Mouse (Mus musculus): Measurements from ENCODE around the gene Pqlc3. TPM values are rescaled to one million over a fixed set of nuclear protein-coding genes. Genes with fewer than 3 reads are reported as not detected.

Pqlc3 gene
- polyA plus RNA-seq, 1 experiment = 12.6 TPM

- no peak overlapping the region for H3ac ChIP-seq (ENCODE audit: control insufficient read depth, insufficient read length)
- H3K4me3 ChIP-seq = no peak overlapping the region
- H3K27me3 ChIP-seq (ENCODE audit: control insufficient read depth, insufficient read depth, insufficient read length) = no peaks in the 10 kb centered on the region
- H3K79me2 ChIP-seq (ENCODE audit: control insufficient read depth, insufficient read depth) = no peaks in the 10 kb centered on the region
- no peak overlapping the region for H3K4me2 ChIP-seq (ENCODE audit: low read depth)
- TF ChIP-seq POLR2AphosphoS2 (IDR thresholded peaks at IDR 0.05; ENCODE audit: insufficient read length, low read depth) = no peak
- no peak for TF ChIP-seq USF1 (IDR thresholded peaks at IDR 0.05; ENCODE audit: low read depth)
- no peak for TF ChIP-seq REST (IDR thresholded peaks at IDR 0.05; ENCODE audit: insufficient read depth, insufficient read length)
- TF ChIP-seq MAX (IDR thresholded peaks at IDR 0.05; ENCODE audit: low read depth) = no peak
- no peak for TF ChIP-seq CEBPB (IDR thresholded peaks at IDR 0.05; ENCODE audit: insufficient read depth, poor library complexity, severe bottlenecking)
- TF ChIP-seq MYOG (IDR thresholded peaks at IDR 0.05; ENCODE audit: control insufficient read depth in 1 of 3, insufficient read depth in 1 of 3, insufficient read length in 2 of 3, low read depth in 2 of 3) = no peak
- no peak for TF ChIP-seq TCF12 (IDR thresholded peaks at IDR 0.05; ENCODE audit: insufficient read depth, poor library complexity, severe bottlenecking)
- no peak for TF ChIP-seq MYOD1 (IDR thresholded peaks at IDR 0.05; ENCODE audit: control insufficient read depth in 1 of 3, insufficient read length in 2 of 3, low read depth in 2 of 3)
- no peak for TF ChIP-seq POLR2A (IDR thresholded peaks at IDR 0.05; ENCODE audit: insufficient read length, low read depth)
- no peak for TF ChIP-seq TCF3 (IDR thresholded peaks at IDR 0.05; ENCODE audit: insufficient read length, low read depth)
- no peak for TF ChIP-seq E2F4 (IDR thresholded peaks at IDR 0.05; ENCODE audit: insufficient read depth)
- no peak for TF ChIP-seq SRF (IDR thresholded peaks at IDR 0.05; ENCODE audit: control insufficient read depth, insufficient read length, low read depth)
- H3K36me3 ChIP-seq (ENCODE audit: control insufficient read depth, insufficient read depth) = no peaks in the 10 kb centered on the region
Measured at GRCm38 (mm10) chr12:17035128-17035527, 34.9 kb upstream of the Pqlc3 start.

GRCm38 (mm10) chr12:17034671-17035070 lies 34.5 kb upstream of the Pqlc3 start:
- H3K36me3 ChIP-seq (ENCODE audit: control insufficient read depth, insufficient read depth) = no peaks in the 10 kb centered on the region
- H3K4me2 ChIP-seq (ENCODE audit: low read depth) = peak overlapping the region; percentile 79
- TF ChIP-seq TCF12 (IDR thresholded peaks at IDR 0.05; ENCODE audit: insufficient read depth, poor library complexity, severe bottlenecking) (no peak), E2F4 (IDR thresholded peaks at IDR 0.05; ENCODE audit: insufficient read depth) (no peak), USF1 (IDR thresholded peaks at IDR 0.05; ENCODE audit: low read depth) (no peak), MAX (IDR thresholded peaks at IDR 0.05; ENCODE audit: low read depth) (no peak), REST (IDR thresholded peaks at IDR 0.05; ENCODE audit: insufficient read depth, insufficient read length) (no peak), POLR2A (IDR thresholded peaks at IDR 0.05; ENCODE audit: insufficient read length, low read depth) (no peak), SRF (IDR thresholded peaks at IDR 0.05; ENCODE audit: control insufficient read depth, insufficient read length, low read depth) (no peak), MYOD1 (IDR thresholded peaks at IDR 0.05; ENCODE audit: control insufficient read depth in 1 of 3, insufficient read length in 2 of 3, low read depth in 2 of 3) (no peak), CEBPB (IDR thresholded peaks at IDR 0.05; ENCODE audit: insufficient read depth, poor library complexity, severe bottlenecking) (no peak), POLR2AphosphoS2 (IDR thresholded peaks at IDR 0.05; ENCODE audit: insufficient read length, low read depth) (no peak), TCF3 (IDR thresholded peaks at IDR 0.05; ENCODE audit: insufficient read length, low read depth) (no peak), MYOG (IDR thresholded peaks at IDR 0.05; ENCODE audit: control insufficient read depth in 1 of 3, insufficient read depth in 1 of 3, insufficient read length in 2 of 3, low read depth in 2 of 3) (no peak)
- no peaks in the 10 kb centered on the region for H3K79me2 ChIP-seq (ENCODE audit: control insufficient read depth, insufficient read depth)
- H3K27me3 ChIP-seq (ENCODE audit: control insufficient read depth, insufficient read depth, insufficient read length) = no peaks in the 10 kb centered on the region
- H3ac ChIP-seq (ENCODE audit: control insufficient read depth, insufficient read length) = no peak overlapping the region
- no peak overlapping the region for H3K4me3 ChIP-seq

GRCm38 (mm10) chr12:17033464-17033841 lies 33.2 kb upstream of the Pqlc3 start:
- TF ChIP-seq TCF3 (IDR thresholded peaks at IDR 0.05; ENCODE audit: insufficient read length, low read depth) = no peak
- TF ChIP-seq MAX (IDR thresholded peaks at IDR 0.05; ENCODE audit: low read depth) = no peak
- no peak for TF ChIP-seq E2F4 (IDR thresholded peaks at IDR 0.05; ENCODE audit: insufficient read depth)
- TF ChIP-seq CEBPB (IDR thresholded peaks at IDR 0.05; ENCODE audit: insufficient read depth, poor library complexity, severe bottlenecking) = no peak
- TF ChIP-seq USF1 (IDR thresholded peaks at IDR 0.05; ENCODE audit: low read depth) = no peak
- peak in 1 of 3 experiments; percentile 48 for TF ChIP-seq MYOG (IDR thresholded peaks at IDR 0.05; ENCODE audit: control insufficient read depth in 1 of 3, insufficient read depth in 1 of 3, insufficient read length in 2 of 3, low read depth in 2 of 3)
- no peak for TF ChIP-seq SRF (IDR thresholded peaks at IDR 0.05; ENCODE audit: control insufficient read depth, insufficient read length, low read depth)
- peak; percentile 81 for TF ChIP-seq POLR2AphosphoS2 (IDR thresholded peaks at IDR 0.05; ENCODE audit: insufficient read length, low read depth)
- no peak for TF ChIP-seq REST (IDR thresholded peaks at IDR 0.05; ENCODE audit: insufficient read depth, insufficient read length)
- TF ChIP-seq MYOD1 (IDR thresholded peaks at IDR 0.05; ENCODE audit: control insufficient read depth in 1 of 3, insufficient read length in 2 of 3, low read depth in 2 of 3) = peak in 1 of 3 experiments; percentile 6
- TF ChIP-seq POLR2A (IDR thresholded peaks at IDR 0.05; ENCODE audit: insufficient read length, low read depth) = peak; percentile 87
- TF ChIP-seq TCF12 (IDR thresholded peaks at IDR 0.05; ENCODE audit: insufficient read depth, poor library complexity, severe bottlenecking) = no peak
- Histone ChIP-seq H3K4me2 (ENCODE audit: low read depth) (peak overlapping the region; percentile 79), H3K4me3 (peak overlapping the region; percentile 14)

GRCm38 (mm10) chr12:17032694-17033463 lies 32.7 kb upstream of the Pqlc3 start:
- H3ac ChIP-seq (ENCODE audit: control insufficient read depth, insufficient read length) = no peak overlapping the region
- H3K4me2 ChIP-seq (ENCODE audit: low read depth) = peak overlapping the region; percentile 79

More at GRCm38 (mm10) chr12:17033464-17033841, 33.2 kb upstream of the Pqlc3 start:
- H3ac ChIP-seq (ENCODE audit: control insufficient read depth, insufficient read length) = no peak overlapping the region
- no peaks in the 10 kb centered on the region for H3K36me3 ChIP-seq (ENCODE audit: control insufficient read depth, insufficient read depth)
- H3K27me3 ChIP-seq (ENCODE audit: control insufficient read depth, insufficient read depth, insufficient read length) = no peaks in the 10 kb centered on the region
- no peaks in the 10 kb centered on the region for H3K79me2 ChIP-seq (ENCODE audit: control insufficient read depth, insufficient read depth)

More at GRCm38 (mm10) chr12:17032694-17033463, 32.7 kb upstream of the Pqlc3 start:
- no peaks in the 10 kb centered on the region for H3K27me3 ChIP-seq (ENCODE audit: control insufficient read depth, insufficient read depth, insufficient read length)
- peak overlapping the region; percentile 14 for H3K4me3 ChIP-seq
- no peaks in the 10 kb centered on the region for H3K36me3 ChIP-seq (ENCODE audit: control insufficient read depth, insufficient read depth)
- TF ChIP-seq POLR2A (IDR thresholded peaks at IDR 0.05; ENCODE audit: insufficient read length, low read depth) (no peak), TCF3 (IDR thresholded peaks at IDR 0.05; ENCODE audit: insufficient read length, low read depth) (no peak), CEBPB (IDR thresholded peaks at IDR 0.05; ENCODE audit: insufficient read depth, poor library complexity, severe bottlenecking) (no peak), USF1 (IDR thresholded peaks at IDR 0.05; ENCODE audit: low read depth) (no peak), POLR2AphosphoS2 (IDR thresholded peaks at IDR 0.05; ENCODE audit: insufficient read length, low read depth) (no peak), MYOG (IDR thresholded peaks at IDR 0.05; ENCODE audit: control insufficient read depth in 1 of 3, insufficient read depth in 1 of 3, insufficient read length in 2 of 3, low read depth in 2 of 3) (no peak)
- H3K79me2 ChIP-seq (ENCODE audit: control insufficient read depth, insufficient read depth) = no peaks in the 10 kb centered on the region

All from myocyte (in vitro differentiated cells).